Mouse (Mus musculus): ENCODE results near the gene Corin. TPM values are rescaled to one million over a fixed set of nuclear protein-coding genes. Genes with fewer than 3 reads are reported as not detected.

Gene Corin
- total RNA-seq, 1 experiment, result 0.49 TPM

GRCm38 (mm10) chr5:72493906-72494305, 10.4 kb downstream of the Corin start:
- in situ Hi-C loops (cut with MboI; ENCODE audit: low sequenced_read_pairs in 2 of 2, unreplicated experiment in 2 of 2), result loop anchor here in 1 of 2 experiments (25.0 kb wide), 1 partner anchor 132 kb away; no protein-coding TSS in a partner anchor
- no peak for DNase-seq (ENCODE audit: low read depth, low spot score)

GRCm38 (mm10) chr5:72491232-72491631, 13.0 kb downstream of the Corin start:
- Histone ChIP-seq H3K9me3 (ENCODE audit: control insufficient read depth, insufficient read depth, low read depth, low read length) (no peaks in the 10 kb centered on the region), H3K4me1 (ENCODE audit: control insufficient read depth in 2 of 2, insufficient read depth in 2 of 2, low read length in 2 of 2, poor library complexity in 1 of 2) (no peaks in the 10 kb centered on the region), H3K4me3 (ENCODE audit: insufficient read depth in 1 of 2, low read depth in 1 of 2, low read length in 2 of 2, poor library complexity in 1 of 2, severe bottlenecking in 1 of 2) (no peak overlapping the region), H3K36me3 (ENCODE audit: control insufficient read depth, insufficient read depth, low read length, poor library complexity, severe bottlenecking) (no peaks in the 10 kb centered on the region), H3K27ac (ENCODE audit: insufficient read depth, low read depth, low read length, poor library complexity, severe bottlenecking) (no peak overlapping the region), H3K9ac (ENCODE audit: insufficient read depth, low read depth, low read length, poor library complexity, severe bottlenecking) (no peak overlapping the region)
- DNase-seq (ENCODE audit: low read depth, low spot score), result no peak
- in situ Hi-C loops (cut with MboI; ENCODE audit: low sequenced_read_pairs in 2 of 2, unreplicated experiment in 2 of 2), result loop anchor here in 1 of 2 experiments (25.0 kb wide), 1 partner anchor 129 kb away; no protein-coding TSS in a partner anchor
- TF ChIP-seq ZC3H11A (IDR thresholded peaks at IDR 0.05; ENCODE audit: borderline replicate concordance, low read depth, low read length) (no peak), CHD2 (IDR thresholded peaks at IDR 0.05; ENCODE audit: low read depth, low read length) (no peak), ZNF384 (IDR thresholded peaks at IDR 0.05; ENCODE audit: low read depth, low read length) (no peak)

More at GRCm38 (mm10) chr5:72493906-72494305, 10.4 kb downstream of the Corin start:
- no peaks in the 10 kb centered on the region for H3K4me1 ChIP-seq (ENCODE audit: control insufficient read depth in 2 of 2, insufficient read depth in 2 of 2, low read length in 2 of 2, poor library complexity in 1 of 2)
- H3K9ac ChIP-seq (ENCODE audit: insufficient read depth, low read depth, low read length, poor library complexity, severe bottlenecking), result no peak overlapping the region
- no peaks in the 10 kb centered on the region for H3K36me3 ChIP-seq (ENCODE audit: control insufficient read depth, insufficient read depth, low read length, poor library complexity, severe bottlenecking)
- H3K4me3 ChIP-seq (ENCODE audit: insufficient read depth in 1 of 2, low read depth in 1 of 2, low read length in 2 of 2, poor library complexity in 1 of 2, severe bottlenecking in 1 of 2), result no peak overlapping the region
- no peaks in the 10 kb centered on the region for H3K9me3 ChIP-seq (ENCODE audit: control insufficient read depth, insufficient read depth, low read depth, low read length)
- TF ChIP-seq HCFC1 (IDR thresholded peaks at IDR 0.05; ENCODE audit: borderline replicate concordance, insufficient read depth, low read length), result no peak
- TF ChIP-seq MAFK (IDR thresholded peaks at IDR 0.05; ENCODE audit: insufficient read depth, low read depth, low read length), result no peak
- TF ChIP-seq ZNF384 (IDR thresholded peaks at IDR 0.05; ENCODE audit: low read depth, low read length), result no peak
- TF ChIP-seq CHD2 (IDR thresholded peaks at IDR 0.05; ENCODE audit: low read depth, low read length), result no peak
- no peak for TF ChIP-seq ZC3H11A (IDR thresholded peaks at IDR 0.05; ENCODE audit: borderline replicate concordance, low read depth, low read length)
- H3K27ac ChIP-seq (ENCODE audit: insufficient read depth, low read depth, low read length, poor library complexity, severe bottlenecking), result no peak overlapping the region

- no peak overlapping the region for H3K4me3 ChIP-seq (ENCODE audit: insufficient read depth in 1 of 2, low read depth in 1 of 2, low read length in 2 of 2, poor library complexity in 1 of 2, severe bottlenecking in 1 of 2)
- no peaks in the 10 kb centered on the region for H3K9me3 ChIP-seq (ENCODE audit: control insufficient read depth, insufficient read depth, low read depth, low read length)
- DNase-seq (ENCODE audit: low read depth, low spot score), result no peak
- TF ChIP-seq ZC3H11A (IDR thresholded peaks at IDR 0.05; ENCODE audit: borderline replicate concordance, low read depth, low read length), result no peak
- no peak for TF ChIP-seq ZNF384 (IDR thresholded peaks at IDR 0.05; ENCODE audit: low read depth, low read length)
- no peak for TF ChIP-seq HCFC1 (IDR thresholded peaks at IDR 0.05; ENCODE audit: borderline replicate concordance, insufficient read depth, low read length)
- no peak for TF ChIP-seq MAFK (IDR thresholded peaks at IDR 0.05; ENCODE audit: insufficient read depth, low read depth, low read length)
- no peak for TF ChIP-seq CHD2 (IDR thresholded peaks at IDR 0.05; ENCODE audit: low read depth, low read length)
- H3K9ac ChIP-seq (ENCODE audit: insufficient read depth, low read depth, low read length, poor library complexity, severe bottlenecking), result no peak overlapping the region
- no peaks in the 10 kb centered on the region for H3K4me1 ChIP-seq (ENCODE audit: control insufficient read depth in 2 of 2, insufficient read depth in 2 of 2, low read length in 2 of 2, poor library complexity in 1 of 2)
- no peak overlapping the region for H3K27ac ChIP-seq (ENCODE audit: insufficient read depth, low read depth, low read length, poor library complexity, severe bottlenecking)
- H3K36me3 ChIP-seq (ENCODE audit: control insufficient read depth, insufficient read depth, low read length, poor library complexity, severe bottlenecking), result no peaks in the 10 kb centered on the region
- in situ Hi-C loops (cut with MboI; ENCODE audit: low sequenced_read_pairs in 2 of 2, unreplicated experiment in 2 of 2), result loop anchor here in 1 of 2 experiments (25.0 kb wide), 1 partner anchor 118 kb away; no protein-coding TSS in a partner anchor
Measured at GRCm38 (mm10) chr5:72480456-72480855, 23.8 kb downstream of the Corin start.

GRCm38 (mm10) chr5:72472317-72473009, 31.8 kb downstream of the Corin start:
- Histone ChIP-seq H3K4me1 (ENCODE audit: control insufficient read depth in 2 of 2, insufficient read depth in 2 of 2, low read length in 2 of 2, poor library complexity in 1 of 2) (no peaks in the 10 kb centered on the region), H3K4me3 (ENCODE audit: insufficient read depth in 1 of 2, low read depth in 1 of 2, low read length in 2 of 2, poor library complexity in 1 of 2, severe bottlenecking in 1 of 2) (no peak overlapping the region), H3K9me3 (ENCODE audit: control insufficient read depth, insufficient read depth, low read depth, low read length) (no peaks in the 10 kb centered on the region), H3K9ac (ENCODE audit: insufficient read depth, low read depth, low read length, poor library complexity, severe bottlenecking) (no peak overlapping the region), H3K27ac (ENCODE audit: insufficient read depth, low read depth, low read length, poor library complexity, severe bottlenecking) (no peak overlapping the region), H3K36me3 (ENCODE audit: control insufficient read depth, insufficient read depth, low read length, poor library complexity, severe bottlenecking) (no peaks in the 10 kb centered on the region)
- in situ Hi-C loops (cut with MboI; ENCODE audit: low sequenced_read_pairs in 2 of 2, unreplicated experiment in 2 of 2), result no loop called here
- no peak for TF ChIP-seq HCFC1 (IDR thresholded peaks at IDR 0.05; ENCODE audit: borderline replicate concordance, insufficient read depth, low read length)
- no peak for TF ChIP-seq ZC3H11A (IDR thresholded peaks at IDR 0.05; ENCODE audit: borderline replicate concordance, low read depth, low read length)
- no peak for TF ChIP-seq ZNF384 (IDR thresholded peaks at IDR 0.05; ENCODE audit: low read depth, low read length)
- TF ChIP-seq MAFK (IDR thresholded peaks at IDR 0.05; ENCODE audit: insufficient read depth, low read depth, low read length), result no peak
- no peak for TF ChIP-seq CHD2 (IDR thresholded peaks at IDR 0.05; ENCODE audit: low read depth, low read length)
- no peak for DNase-seq (ENCODE audit: low read depth, low spot score)
